Mouse (Mus musculus) liver, embryonic 14.5 days (tissue): ENCODE measurements around the gene Ankrd36.

Experiments used
- CTCF ChIP-seq: IDR thresholded peaks from 2 replicates; pipeline ENCODE4 v1.5.1; 2016; ENCODE audit warnings: antibody characterized with exemption, low read depth, control low read depth
- EP300 ChIP-seq: IDR thresholded peaks from 2 replicates; pipeline ENCODE4 v1.6.1; 2016; ENCODE audit warnings: antibody characterized with exemption, low read depth

DNA sequence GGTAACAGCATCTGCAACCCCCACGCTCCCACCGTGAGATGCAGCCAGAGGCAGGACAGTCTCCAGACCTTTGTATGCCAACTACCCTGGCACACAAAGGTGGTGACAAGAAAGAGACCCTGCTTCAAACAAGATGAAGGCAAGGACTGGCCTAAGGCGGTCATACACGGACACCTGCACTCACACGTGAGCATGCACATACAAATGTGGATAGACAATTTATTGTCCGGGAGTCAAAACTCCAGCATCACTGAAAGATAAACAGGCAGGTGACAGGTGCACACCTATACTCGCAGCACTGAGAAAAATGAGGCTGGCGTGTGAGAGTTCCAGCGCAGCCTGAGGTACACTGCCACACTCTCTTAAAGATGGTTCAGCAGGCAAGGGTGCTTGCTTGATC, 136.5 kb downstream of the Ankrd36 start:
- TF ChIP-seq CTCF (no peak), EP300 (no peak)
